Mouse (Mus musculus) liver, embryonic 14.5 days (tissue): ENCODE results near the gene Tmem108.

ENCODE experiments used
- CTCF ChIP-seq: IDR thresholded peaks from 2 replicates; pipeline ENCODE4 v1.5.1; 2016; ENCODE audit warnings: antibody characterized with exemption, low read depth, control low read depth
- EP300 ChIP-seq: IDR thresholded peaks from 2 replicates; pipeline ENCODE4 v1.6.1; 2016; ENCODE audit warnings: antibody characterized with exemption, low read depth

DNA sequence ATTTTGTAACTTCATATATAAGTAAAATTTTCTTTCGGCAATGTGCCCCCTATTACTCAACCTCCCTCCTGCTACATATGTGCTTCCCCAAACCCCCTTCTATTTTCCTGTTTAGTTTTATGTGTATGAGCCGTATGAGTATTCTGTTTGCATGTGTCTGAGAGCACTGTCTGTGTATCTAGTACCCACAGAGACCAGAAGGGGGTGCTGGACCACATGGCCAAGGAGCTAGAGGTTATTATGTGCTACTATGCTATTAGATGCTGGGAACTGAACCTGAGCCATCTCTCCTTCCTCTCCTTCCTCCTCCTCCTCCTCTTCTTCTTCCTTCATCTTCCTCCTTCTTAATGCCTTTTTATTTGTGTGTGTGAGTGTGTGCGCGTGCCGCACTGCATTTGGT, 59.2 kb downstream of the Tmem108 start:
- TF ChIP-seq CTCF (peak; percentile 30), EP300 (no peak)
